Mouse (Mus musculus): ENCODE measurements around the gene Ctnna2. TPM values are rescaled to one million over a fixed set of nuclear protein-coding genes. Genes with fewer than 3 reads are reported as not detected.

Ctnna2 gene
- polyA plus RNA-seq, 1 experiment from 2014 or later: 9.6 TPM

DNA sequence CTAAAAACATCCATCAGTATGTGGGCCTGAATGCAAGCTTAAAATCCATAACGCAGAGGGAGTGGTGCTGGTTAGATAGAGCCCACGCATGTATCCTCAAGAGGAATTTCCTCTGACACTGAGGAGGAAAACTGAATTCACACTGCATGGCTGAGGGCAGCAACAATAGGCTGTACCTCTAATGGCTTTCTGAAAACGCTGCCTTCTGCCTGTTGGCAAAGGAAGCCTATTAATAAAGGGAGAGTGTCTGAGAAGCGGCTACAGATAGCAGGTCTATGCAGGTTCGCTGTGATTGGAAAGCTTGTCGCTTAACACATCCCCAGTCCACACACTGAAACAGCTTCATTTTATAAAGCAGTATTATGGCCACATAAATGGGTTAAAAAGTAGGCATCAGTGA is 688.1 kb downstream of the Ctnna2 start:
- DNase-seq (ENCODE audit: low spot score) (no peak), ATAC-seq (ENCODE audit: low read depth) (no peak)
- Histone ChIP-seq H3K4me3 (ENCODE audit: low read depth, low read length) (no peak overlapping the region), H3K27ac (replicated peaks; ENCODE audit: low read depth, low read length) (no peak overlapping the region), H3K27me3 (replicated peaks; ENCODE audit: control insufficient read depth, insufficient read depth, low read length) (no peaks in the 10 kb centered on the region), H3K4me1 (ENCODE audit: control insufficient read depth, insufficient read depth, low read length) (no peaks in the 10 kb centered on the region), H3K9me3 (ENCODE audit: control insufficient read depth, low read length) (no peaks in the 10 kb centered on the region), H3K9ac (ENCODE audit: low read depth, low read length) (no peak overlapping the region), H3K4me2 (ENCODE audit: low read depth, low read length) (no peak overlapping the region), H3K36me3 (ENCODE audit: control insufficient read depth, insufficient read depth, low read length) (no peaks in the 10 kb centered on the region)
- 70% methylated on average over 6 of the region's 6 CpGs for WGBS

GRCm38 (mm10) chr6:77288402-77288801 is 691.1 kb downstream of the Ctnna2 start:
- DNase-seq (ENCODE audit: low spot score) (no peak), ATAC-seq (ENCODE audit: low read depth) (no peak)
- Histone ChIP-seq H3K9me3 (ENCODE audit: control insufficient read depth, low read length) (no peaks in the 10 kb centered on the region), H3K36me3 (ENCODE audit: control insufficient read depth, insufficient read depth, low read length) (no peaks in the 10 kb centered on the region), H3K4me2 (ENCODE audit: low read depth, low read length) (no peak overlapping the region), H3K27ac (replicated peaks; ENCODE audit: low read depth, low read length) (no peak overlapping the region), H3K9ac (ENCODE audit: low read depth, low read length) (no peak overlapping the region), H3K4me1 (ENCODE audit: control insufficient read depth, insufficient read depth, low read length) (no peaks in the 10 kb centered on the region), H3K4me3 (ENCODE audit: low read depth, low read length) (no peak overlapping the region), H3K27me3 (replicated peaks; ENCODE audit: control insufficient read depth, insufficient read depth, low read length) (no peaks in the 10 kb centered on the region)

- ATAC-seq (ENCODE audit: low read depth) (no peak), DNase-seq (ENCODE audit: low spot score) (no peak)
- H3K36me3 ChIP-seq (ENCODE audit: control insufficient read depth, insufficient read depth, low read length): no peaks in the 10 kb centered on the region
- H3K27ac ChIP-seq (replicated peaks; ENCODE audit: low read depth, low read length): no peak overlapping the region
- H3K9ac ChIP-seq (ENCODE audit: low read depth, low read length): no peak overlapping the region
- 79% methylated on average over 5 of the region's 5 CpGs for WGBS
- H3K4me2 ChIP-seq (ENCODE audit: low read depth, low read length): no peak overlapping the region
- H3K4me3 ChIP-seq (ENCODE audit: low read depth, low read length): no peak overlapping the region
- no peaks in the 10 kb centered on the region for H3K9me3 ChIP-seq (ENCODE audit: control insufficient read depth, low read length)
- H3K4me1 ChIP-seq (ENCODE audit: control insufficient read depth, insufficient read depth, low read length): no peaks in the 10 kb centered on the region
- no peaks in the 10 kb centered on the region for H3K27me3 ChIP-seq (replicated peaks; ENCODE audit: control insufficient read depth, insufficient read depth, low read length)
Observed at GRCm38 (mm10) chr6:77286317-77286716, 693.2 kb downstream of the Ctnna2 start.

DNA sequence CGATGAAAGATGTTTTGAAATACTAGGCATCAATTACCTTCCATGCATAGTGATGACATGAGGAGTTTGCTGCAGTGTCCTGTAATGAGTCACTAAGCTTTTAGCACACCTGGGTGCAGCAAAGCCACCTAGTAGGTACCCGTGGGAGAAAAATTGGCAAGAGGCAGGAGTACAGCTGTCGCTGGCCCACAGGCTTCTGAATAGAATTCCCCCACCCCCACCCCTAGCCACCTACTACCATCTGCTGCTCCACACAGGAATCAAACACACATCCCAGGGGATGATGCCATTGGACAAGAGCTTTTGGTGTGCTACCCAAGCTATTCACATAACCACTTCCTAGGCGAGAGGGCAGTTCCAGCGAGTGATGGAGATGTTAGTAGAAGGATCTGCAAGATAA is 700.7 kb downstream of the Ctnna2 start:
- 86% methylated on average over 5 of the region's 5 CpGs for WGBS
- Histone ChIP-seq H3K9ac (ENCODE audit: low read depth, low read length) (no peak overlapping the region), H3K27ac (replicated peaks; ENCODE audit: low read depth, low read length) (no peak overlapping the region), H3K4me3 (ENCODE audit: low read depth, low read length) (no peak overlapping the region), H3K27me3 (replicated peaks; ENCODE audit: control insufficient read depth, insufficient read depth, low read length) (no peaks in the 10 kb centered on the region), H3K4me1 (ENCODE audit: control insufficient read depth, insufficient read depth, low read length) (no peaks in the 10 kb centered on the region), H3K4me2 (ENCODE audit: low read depth, low read length) (no peak overlapping the region), H3K36me3 (ENCODE audit: control insufficient read depth, insufficient read depth, low read length) (no peaks in the 10 kb centered on the region), H3K9me3 (ENCODE audit: control insufficient read depth, low read length) (no peaks in the 10 kb centered on the region)
- DNase-seq (ENCODE audit: low spot score) (no peak), ATAC-seq (ENCODE audit: low read depth) (peak; percentile 65; the same call in 1 of the 2 replicates)

GRCm38 (mm10) chr6:77265163-77265562 is 714.3 kb downstream of the Ctnna2 start:
- Histone ChIP-seq H3K27ac (replicated peaks; ENCODE audit: low read depth, low read length) (no peak overlapping the region), H3K36me3 (ENCODE audit: control insufficient read depth, insufficient read depth, low read length) (no peaks in the 10 kb centered on the region), H3K27me3 (replicated peaks; ENCODE audit: control insufficient read depth, insufficient read depth, low read length) (no peaks in the 10 kb centered on the region), H3K9ac (ENCODE audit: low read depth, low read length) (no peak overlapping the region), H3K9me3 (ENCODE audit: control insufficient read depth, low read length) (no peaks in the 10 kb centered on the region), H3K4me2 (ENCODE audit: low read depth, low read length) (no peak overlapping the region), H3K4me1 (ENCODE audit: control insufficient read depth, insufficient read depth, low read length) (no peaks in the 10 kb centered on the region), H3K4me3 (ENCODE audit: low read depth, low read length) (no peak overlapping the region)
- WGBS: 35% methylated on average over 3 of the region's 3 CpGs
- DNase-seq (ENCODE audit: low spot score) (peak; percentile 37), ATAC-seq (ENCODE audit: low read depth) (no peak)

DNA sequence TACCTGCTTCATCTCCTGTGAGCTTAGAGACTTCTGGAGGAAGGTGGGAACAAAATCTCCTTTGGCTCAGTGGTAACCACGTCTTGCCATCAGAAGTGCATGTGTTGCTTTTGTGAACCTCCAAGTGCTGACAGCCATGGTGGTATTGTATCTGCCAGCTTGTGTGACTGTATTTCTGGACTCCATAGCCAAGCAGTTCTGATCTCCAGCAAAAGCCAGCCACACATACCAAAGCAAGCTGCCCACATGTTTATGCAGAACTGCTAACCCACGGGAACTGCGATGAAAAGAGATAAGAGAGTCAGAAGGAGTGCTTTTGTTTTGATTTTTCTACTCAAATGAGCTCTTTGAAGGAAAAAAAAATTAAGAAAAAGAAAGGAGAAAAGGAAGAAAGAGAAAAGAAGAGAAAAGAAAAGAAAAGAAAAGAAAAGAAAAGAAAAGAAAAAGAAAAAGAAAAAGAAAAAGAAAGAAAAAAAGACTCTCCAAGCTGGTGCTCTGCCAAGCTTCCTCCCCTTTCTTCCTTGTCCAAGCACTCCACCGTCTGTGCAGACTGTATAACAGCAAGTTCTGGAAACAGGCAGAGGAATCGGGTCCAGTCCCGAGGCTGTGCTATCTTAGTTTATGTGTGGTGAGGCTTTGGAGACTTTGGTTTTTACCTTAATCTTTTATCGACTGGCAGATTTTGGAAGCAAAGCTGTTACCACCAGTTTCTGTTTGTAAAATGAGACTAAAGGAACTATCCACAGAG is 722.0 kb downstream of the Ctnna2 start:
- WGBS: 39% methylated on average over 7 of the region's 7 CpGs
- H3K4me1 ChIP-seq (ENCODE audit: control insufficient read depth, insufficient read depth, low read length): no peaks in the 10 kb centered on the region
- no peak overlapping the region for H3K27ac ChIP-seq (replicated peaks; ENCODE audit: low read depth, low read length)
- H3K9ac ChIP-seq (ENCODE audit: low read depth, low read length): no peak overlapping the region
- DNase-seq (ENCODE audit: low spot score): peak; percentile 76
- H3K4me2 ChIP-seq (ENCODE audit: low read depth, low read length): no peak overlapping the region
- no peak overlapping the region for H3K4me3 ChIP-seq (ENCODE audit: low read depth, low read length)
- no peaks in the 10 kb centered on the region for H3K36me3 ChIP-seq (ENCODE audit: control insufficient read depth, insufficient read depth, low read length)
- no peaks in the 10 kb centered on the region for H3K27me3 ChIP-seq (replicated peaks; ENCODE audit: control insufficient read depth, insufficient read depth, low read length)
- H3K9me3 ChIP-seq (ENCODE audit: control insufficient read depth, low read length): no peaks in the 10 kb centered on the region
- no peak for ATAC-seq (ENCODE audit: low read depth)

- Histone ChIP-seq H3K4me2 (ENCODE audit: low read depth, low read length) (no peak overlapping the region), H3K9ac (ENCODE audit: low read depth, low read length) (no peak overlapping the region), H3K9me3 (ENCODE audit: control insufficient read depth, low read length) (no peaks in the 10 kb centered on the region), H3K36me3 (ENCODE audit: control insufficient read depth, insufficient read depth, low read length) (no peaks in the 10 kb centered on the region), H3K4me1 (ENCODE audit: control insufficient read depth, insufficient read depth, low read length) (no peaks in the 10 kb centered on the region), H3K27me3 (replicated peaks; ENCODE audit: control insufficient read depth, insufficient read depth, low read length) (no peaks in the 10 kb centered on the region), H3K4me3 (ENCODE audit: low read depth, low read length) (no peak overlapping the region), H3K27ac (replicated peaks; ENCODE audit: low read depth, low read length) (no peak overlapping the region)
- ATAC-seq (ENCODE audit: low read depth): no peak
- WGBS: 77% methylated on average over 4 of the region's 4 CpGs
- DNase-seq (ENCODE audit: low spot score): no peak
Observed at GRCm38 (mm10) chr6:77256348-77256747, 723.2 kb downstream of the Ctnna2 start.

- Histone ChIP-seq H3K36me3 (ENCODE audit: control insufficient read depth, insufficient read depth, low read length) (no peaks in the 10 kb centered on the region), H3K9me3 (ENCODE audit: control insufficient read depth, low read length) (no peaks in the 10 kb centered on the region), H3K27ac (replicated peaks; ENCODE audit: low read depth, low read length) (no peak overlapping the region), H3K4me1 (ENCODE audit: control insufficient read depth, insufficient read depth, low read length) (no peaks in the 10 kb centered on the region), H3K9ac (ENCODE audit: low read depth, low read length) (no peak overlapping the region), H3K4me2 (ENCODE audit: low read depth, low read length) (no peak overlapping the region), H3K27me3 (replicated peaks; ENCODE audit: control insufficient read depth, insufficient read depth, low read length) (no peaks in the 10 kb centered on the region), H3K4me3 (ENCODE audit: low read depth, low read length) (no peak overlapping the region)
- ATAC-seq (ENCODE audit: low read depth): no peak
- WGBS: 81% methylated on average over 5 of the region's 5 CpGs
- DNase-seq (ENCODE audit: low spot score): no peak
Observed at GRCm38 (mm10) chr6:77253480-77253879, 726.0 kb downstream of the Ctnna2 start.

DNA sequence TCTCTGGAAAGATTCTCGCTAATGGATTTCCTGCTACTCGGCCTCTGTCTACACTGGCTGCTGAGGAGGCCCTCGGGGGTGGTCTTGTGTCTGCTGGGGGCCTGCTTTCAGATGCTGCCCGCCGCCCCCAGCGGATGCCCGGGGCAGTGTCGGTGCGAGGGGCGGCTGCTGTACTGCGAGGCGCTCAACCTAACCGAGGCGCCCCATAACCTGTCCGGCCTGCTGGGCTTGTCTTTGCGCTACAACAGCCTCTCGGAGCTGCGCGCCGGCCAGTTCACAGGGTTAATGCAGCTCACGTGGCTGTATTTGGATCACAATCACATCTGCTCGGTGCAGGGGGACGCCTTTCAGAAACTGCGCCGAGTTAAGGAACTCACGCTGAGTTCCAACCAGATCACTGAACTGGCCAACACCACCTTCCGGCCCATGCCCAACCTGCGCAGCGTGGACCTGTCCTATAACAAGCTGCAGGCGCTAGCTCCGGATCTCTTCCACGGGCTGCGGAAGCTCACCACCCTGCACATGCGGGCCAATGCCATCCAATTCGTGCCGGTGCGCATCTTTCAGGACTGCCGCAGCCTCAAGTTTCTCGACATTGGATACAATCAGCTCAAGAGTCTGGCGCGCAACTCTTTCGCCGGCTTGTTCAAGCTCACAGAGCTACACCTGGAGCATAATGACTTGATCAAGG is 735.8 kb downstream of the Ctnna2 start:
- ATAC-seq (ENCODE audit: low read depth): peak; percentile 54
- WGBS: under 1% methylated on average over 43 of the region's 43 CpGs
- DNase-seq (ENCODE audit: low spot score): peak; percentile 46
- peak overlapping the region; percentile 57 for H3K4me3 ChIP-seq (ENCODE audit: low read depth, low read length)
- H3K4me2 ChIP-seq (ENCODE audit: low read depth, low read length): peak overlapping the region; percentile 98
- peak overlapping the region; percentile 68 for H3K9ac ChIP-seq (ENCODE audit: low read depth, low read length)
- H3K27me3 ChIP-seq (replicated peaks; ENCODE audit: control insufficient read depth, insufficient read depth, low read length): peaks cover 37% of the 10 kb centered on the region
- no peaks in the 10 kb centered on the region for H3K36me3 ChIP-seq (ENCODE audit: control insufficient read depth, insufficient read depth, low read length)
- H3K4me1 ChIP-seq (ENCODE audit: control insufficient read depth, insufficient read depth, low read length): no peaks in the 10 kb centered on the region
- H3K9me3 ChIP-seq (ENCODE audit: control insufficient read depth, low read length): no peaks in the 10 kb centered on the region
- no peak overlapping the region for H3K27ac ChIP-seq (replicated peaks; ENCODE audit: low read depth, low read length)

Data from embryonic facial prominence, embryonic 14.5 days (tissue).